Mouse (Mus musculus) T-helper 17 cell (primary cell): ENCODE measurements around the gene Rtn4rl1.

Experiments used
- in situ Hi-C, 2 experiments: fragments of 300-600 bp; cut with MboI, MseI; formaldehyde crosslinking; loops; 1 replicate in 1 of 2; 2 replicates in 1 of 2; pipeline ENCODE4 v1.15.1; 2025; ENCODE audit warnings: high pct_unique_total_duplicates in 2 of 2

The Rtn4rl1 gene

GRCm38 (mm10) chr11:75245372-75246330 lies 52.1 kb downstream of the Rtn4rl1 start:
- in situ Hi-C loops: loop anchor here in 1 of 2 experiments (5.0 to 10.0 kb wide), 2 partner anchors 47 to 1239 kb away; no protein-coding TSS in a partner anchor

- in situ Hi-C loops: loop anchor here in 1 of 2 experiments (5.0 to 10.0 kb wide), 2 partner anchors 46 to 1238 kb away; no protein-coding TSS in a partner anchor
These were observed 53.0 kb downstream of the Rtn4rl1 start for GRCm38 (mm10) chr11:75246589-75246988.

- in situ Hi-C loops: loop anchor here in 1 of 2 experiments (5.0 to 10.0 kb wide), 2 partner anchors 45 to 1238 kb away; no protein-coding TSS in a partner anchor
These were observed 53.7 kb downstream of the Rtn4rl1 start for GRCm38 (mm10) chr11:75247137-75247730.

GRCm38 (mm10) chr11:75249588-75249987 lies 56.0 kb downstream of the Rtn4rl1 start:
- in situ Hi-C loops: loop anchor here in 1 of 2 experiments (5.0 to 10.0 kb wide), 2 partner anchors 43 to 1235 kb away; no protein-coding TSS in a partner anchor

GRCm38 (mm10) chr11:75251006-75251512 lies 57.5 kb downstream of the Rtn4rl1 start:
- in situ Hi-C loops: no loop called here

- in situ Hi-C loops: no loop called here
These were observed 58.0 kb downstream of the Rtn4rl1 start for GRCm38 (mm10) chr11:75251557-75252070.

- in situ Hi-C loops: no loop called here
These were observed 60.8 kb downstream of the Rtn4rl1 start for GRCm38 (mm10) chr11:75254252-75254912.

GRCm38 (mm10) chr11:75255330-75255729 lies 61.7 kb downstream of the Rtn4rl1 start:
- in situ Hi-C loops: no loop called here

GRCm38 (mm10) chr11:75257056-75257648 lies 63.6 kb downstream of the Rtn4rl1 start:
- in situ Hi-C loops: no loop called here

- in situ Hi-C loops: no loop called here
These were observed 65.8 kb downstream of the Rtn4rl1 start for GRCm38 (mm10) chr11:75259416-75259815.

GRCm38 (mm10) chr11:75259996-75260561 lies 66.5 kb downstream of the Rtn4rl1 start:
- in situ Hi-C loops: loop anchor here in 1 of 2 experiments (10.0 kb wide), 1 partner anchor 185 kb away; no protein-coding TSS in a partner anchor

GRCm38 (mm10) chr11:75261016-75261415 lies 67.4 kb downstream of the Rtn4rl1 start:
- in situ Hi-C loops: loop anchor here in 1 of 2 experiments (10.0 kb wide), 1 partner anchor 186 kb away; no protein-coding TSS in a partner anchor

GRCm38 (mm10) chr11:75261730-75262129 lies 68.1 kb downstream of the Rtn4rl1 start:
- in situ Hi-C loops: loop anchor here in 1 of 2 experiments (10.0 kb wide), 1 partner anchor 187 kb away; no protein-coding TSS in a partner anchor

- in situ Hi-C loops: loop anchor here in 1 of 2 experiments (10.0 kb wide), 1 partner anchor 187 kb away; no protein-coding TSS in a partner anchor
These were observed 68.6 kb downstream of the Rtn4rl1 start for GRCm38 (mm10) chr11:75262181-75262580.

GRCm38 (mm10) chr11:75262791-75263190 lies 69.2 kb downstream of the Rtn4rl1 start:
- in situ Hi-C loops: loop anchor here in 1 of 2 experiments (10.0 kb wide), 1 partner anchor 188 kb away; no protein-coding TSS in a partner anchor

GRCm38 (mm10) chr11:75263274-75263963 lies 69.8 kb downstream of the Rtn4rl1 start:
- in situ Hi-C loops: loop anchor here in 1 of 2 experiments (10.0 kb wide), 1 partner anchor 189 kb away; no protein-coding TSS in a partner anchor

- in situ Hi-C loops: loop anchor here in 1 of 2 experiments (10.0 kb wide), 1 partner anchor 189 kb away; no protein-coding TSS in a partner anchor
These were observed 70.4 kb downstream of the Rtn4rl1 start for GRCm38 (mm10) chr11:75263964-75264312.

- in situ Hi-C loops: loop anchor here in 1 of 2 experiments (10.0 kb wide), 1 partner anchor 190 kb away; no protein-coding TSS in a partner anchor
These were observed 71.0 kb downstream of the Rtn4rl1 start for GRCm38 (mm10) chr11:75264550-75264949.

GRCm38 (mm10) chr11:75265545-75265944 lies 72.0 kb downstream of the Rtn4rl1 start:
- in situ Hi-C loops: loop anchor here in 1 of 2 experiments (10.0 kb wide), 1 partner anchor 191 kb away; no protein-coding TSS in a partner anchor
